Mouse (Mus musculus) stomach, postnatal 0 days (tissue): ENCODE results near the gene Rngtt.

Experiments
- CTCF ChIP-seq: IDR thresholded peaks from 2 replicates; pipeline ENCODE4 v1.5.1; 2016; ENCODE audit warnings: antibody characterized with exemption, low read depth, mild to moderate bottlenecking, moderate library complexity
- EP300 ChIP-seq: optimal IDR thresholded peaks from 2 replicates; pipeline ENCODE3; 2016; ENCODE audit warnings: antibody characterized with exemption

DNA sequence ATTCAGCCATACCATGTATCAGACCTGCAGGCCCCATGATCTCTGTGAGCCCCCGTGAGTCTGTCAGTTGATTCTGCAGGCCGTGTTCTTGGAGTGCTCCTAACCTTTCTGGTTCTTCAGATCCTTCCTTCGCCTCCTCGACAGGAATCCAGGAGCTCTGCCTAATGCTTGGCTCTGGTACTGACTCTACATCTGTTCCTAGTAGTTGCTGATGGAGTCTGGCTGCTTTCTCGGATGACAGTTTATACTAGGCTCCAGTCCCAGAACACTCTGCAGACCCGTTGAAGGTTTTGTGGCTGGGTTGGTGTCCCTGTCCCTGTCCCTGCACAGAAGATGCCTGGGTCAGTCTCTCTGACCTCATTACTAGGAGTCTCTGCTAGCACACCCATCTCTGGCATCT, 131.8 kb downstream of the Rngtt start:
- TF ChIP-seq CTCF (no peak), EP300 (no peak)
